14 mouse cellular contexts compared by ENCODE assay signal in genomic region chr4:149600130-149600529, GRCm38 (mm10).
"Had no signal": no experiment of that assay in that cellular context is flagged by ENCODE, and none has a peak within 500 bp of the region (broad histone marks: within the 10 kb centered on the region; RNA-seq: fewer than 3 reads in every experiment).

No protein-coding gene starts in this region.

- DNase-seq: kidney, adult 8-10 months; kidney, postnatal 36 days; left cerebral cortex, postnatal 4 days; lung, adult 2 months; lung, postnatal 4 days; thymus, adult 2 months; thymus, postnatal 25 days had no signal

- H3K27ac ChIP-seq: liver, embryonic 15.5 days; midbrain, embryonic 13.5 days; neural tube, embryonic 15.5 days; stomach, embryonic 15.5 days had no signal

- H3K9me3 ChIP-seq: liver, embryonic 15.5 days; neural tube, embryonic 15.5 days; stomach, embryonic 15.5 days had no signal

- H3K4me3 ChIP-seq: liver, embryonic 15.5 days; midbrain, embryonic 13.5 days; myocyte; neural tube, embryonic 15.5 days; stomach, embryonic 15.5 days had no signal

- H3K27me3 ChIP-seq: liver, embryonic 15.5 days; midbrain, embryonic 13.5 days; neural tube, embryonic 15.5 days; stomach, embryonic 15.5 days had no signal

- H3K4me1 ChIP-seq: liver, embryonic 15.5 days had no signal

- H3K9ac ChIP-seq: liver, embryonic 15.5 days; midbrain, embryonic 13.5 days; neural tube, embryonic 15.5 days; stomach, embryonic 15.5 days had no signal

- ATAC-seq: lung, postnatal 0 days; midbrain, embryonic 13.5 days had no signal

- H3K36me3 ChIP-seq: liver, embryonic 15.5 days; midbrain, embryonic 13.5 days; neural tube, embryonic 15.5 days; stomach, embryonic 15.5 days had no signal

- H3K4me2 ChIP-seq: liver, embryonic 11.5 days; liver, embryonic 15.5 days; midbrain, embryonic 13.5 days; neural tube, embryonic 15.5 days; stomach, embryonic 15.5 days had no signal
